Mouse (Mus musculus) left cerebral cortex, adult 2 months (tissue): ENCODE measurements around the gene B3galnt2. TPM values are rescaled to one million over a fixed set of nuclear protein-coding genes. Genes with fewer than 3 reads are reported as not detected.
A peak's percentile ranks its signal among the peaks of the same experiment; 100 is the strongest.
"Not testable (repeated sequence)": the region's sequence is repeated elsewhere in the genome, so short reads cannot be mapped to it uniquely, and the experiment has no call there.

ENCODE experiments used
- DNase-seq, 2 experiments: peaks; one replicate each; pipeline ENCODE4 v3.0.0; 2021 to 2022; ENCODE audit warnings: low spot score in 2 of 2, mixed read lengths in 1 of 2; ENCODE audit errors: extremely low spot score in 1 of 2
- H3K27ac ChIP-seq: fragments of 200-600 bp; 2 replicates; pipeline ENCODE4 v1.8.1; 2022
- H3K4me3 ChIP-seq: fragments of 200-600 bp; 2 replicates; pipeline ENCODE4 v1.8.1; 2022
- CTCF ChIP-seq: fragments of 200-600 bp; IDR thresholded peaks from 2 replicates; pipeline ENCODE4 v1.8.1; 2022; ENCODE audit warnings: antibody characterized with exemption, mild to moderate bottlenecking, moderate library complexity
- intact Hi-C: fragments of 180-260 bp; cut with DNase I; formaldehyde crosslinking; loops from one replicate; pipeline ENCODE4 v1.15.1; 2025
- total RNA-seq, 2 experiments: library from RNA; stranded (reverse); gene quantifications; 2 replicates each; pipeline ENCODE4 v1.2.3; 2021

The B3galnt2 gene
- total RNA-seq, 2 experiments from 2014 or later: 15.2 to 15.4 TPM

DNA sequence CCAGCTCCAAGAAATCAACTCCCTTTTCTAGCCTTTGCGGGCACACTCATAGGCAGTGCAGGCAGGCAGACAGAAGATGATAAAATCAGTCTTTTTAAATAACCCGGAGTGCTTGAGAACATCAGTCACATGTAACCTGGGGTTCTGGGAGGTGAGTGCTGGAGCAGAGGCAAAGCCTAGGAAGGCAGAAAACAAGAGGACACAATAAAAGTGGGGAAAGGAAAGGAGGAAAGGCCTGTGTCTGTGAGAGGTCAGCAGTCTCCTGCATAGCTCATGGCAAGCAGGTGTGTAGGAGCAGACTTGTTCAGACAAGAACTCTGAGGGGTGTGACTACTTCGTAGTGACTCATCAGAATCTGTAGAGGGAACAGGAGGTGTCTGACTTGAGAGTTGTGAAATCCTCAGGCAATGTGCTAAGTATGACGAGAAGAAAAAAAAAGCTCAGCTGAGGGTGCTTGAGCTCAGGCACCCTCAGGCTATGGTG, 14.4 kb downstream of the B3galnt2 start:
- no peak for TF ChIP-seq CTCF
- no peak overlapping the region for H3K27ac ChIP-seq
- peak; percentile 22 to 23 for DNase-seq
- intact Hi-C loops: no loop called here
- H3K4me3 ChIP-seq: no peak overlapping the region

DNA sequence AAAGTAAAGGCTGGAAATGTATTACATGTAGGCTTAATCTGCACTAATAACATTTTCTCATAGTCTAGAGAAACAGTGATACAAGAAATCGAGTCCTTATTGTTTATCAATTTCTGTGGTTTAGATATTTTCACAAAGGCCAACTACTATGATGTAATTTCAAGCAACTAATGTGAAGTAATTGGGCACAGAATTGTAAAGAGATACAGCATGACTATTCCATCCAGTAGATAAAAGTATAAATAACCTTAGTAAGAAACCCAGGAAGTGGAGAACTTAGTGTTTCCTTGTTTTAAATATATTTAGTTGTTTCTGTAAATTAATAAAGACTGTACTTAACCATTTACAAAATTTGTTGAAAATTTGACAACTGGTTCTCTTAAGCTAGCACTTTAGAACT, 15.5 kb downstream of the B3galnt2 start:
- no peak for TF ChIP-seq CTCF
- no peak overlapping the region for H3K27ac ChIP-seq
- intact Hi-C loops: no loop called here
- no peak for DNase-seq
- no peak overlapping the region for H3K4me3 ChIP-seq

DNA sequence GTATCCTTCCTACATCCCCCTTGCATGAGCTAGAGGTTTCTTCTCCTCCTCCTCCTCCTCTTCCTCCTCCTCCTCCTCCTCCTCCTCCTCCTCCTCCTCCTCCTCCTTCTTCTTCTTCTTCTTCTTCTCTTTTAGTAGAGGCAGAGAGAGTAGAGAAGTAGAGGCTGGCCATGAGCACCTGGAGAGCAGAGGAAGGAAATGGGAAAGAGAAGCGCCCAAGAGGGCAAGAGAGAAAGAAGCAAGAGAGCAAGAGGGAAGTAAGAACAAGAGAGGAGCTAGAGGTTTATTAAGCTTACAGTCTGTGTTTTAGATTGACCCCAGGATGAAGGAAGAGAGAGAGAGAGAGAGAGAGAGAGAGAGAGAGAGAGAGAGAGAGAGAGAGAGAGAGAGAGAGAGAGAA, 27.6 kb downstream of the B3galnt2 start:
- DNase-seq, H3K27ac ChIP-seq, H3K4me3 ChIP-seq, intact Hi-C loops: not testable (repeated sequence)

DNA sequence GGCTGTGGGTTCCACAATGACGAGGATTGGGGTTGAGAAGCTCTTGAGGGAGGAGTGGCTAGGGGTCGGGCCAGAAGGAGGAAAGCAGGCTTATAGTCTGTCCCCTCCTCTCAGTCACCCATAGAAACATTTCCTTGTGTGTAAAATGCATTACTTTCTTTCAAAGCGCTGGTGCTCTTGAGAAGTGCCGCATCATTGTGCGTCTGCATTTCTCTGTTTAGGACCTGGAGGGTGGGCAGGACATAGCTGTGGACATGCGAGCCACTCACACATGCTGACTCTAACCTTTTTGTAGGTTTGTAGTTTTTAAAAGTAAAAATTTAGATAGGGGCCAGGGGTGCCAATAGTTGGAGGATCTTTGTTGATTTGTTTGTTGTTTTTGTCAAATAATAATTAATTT, 29.3 kb downstream of the B3galnt2 start:
- H3K27ac ChIP-seq: no peak overlapping the region
- no peak overlapping the region for H3K4me3 ChIP-seq
- intact Hi-C loops: no loop called here
- no peak for DNase-seq
- no peak for TF ChIP-seq CTCF

DNA sequence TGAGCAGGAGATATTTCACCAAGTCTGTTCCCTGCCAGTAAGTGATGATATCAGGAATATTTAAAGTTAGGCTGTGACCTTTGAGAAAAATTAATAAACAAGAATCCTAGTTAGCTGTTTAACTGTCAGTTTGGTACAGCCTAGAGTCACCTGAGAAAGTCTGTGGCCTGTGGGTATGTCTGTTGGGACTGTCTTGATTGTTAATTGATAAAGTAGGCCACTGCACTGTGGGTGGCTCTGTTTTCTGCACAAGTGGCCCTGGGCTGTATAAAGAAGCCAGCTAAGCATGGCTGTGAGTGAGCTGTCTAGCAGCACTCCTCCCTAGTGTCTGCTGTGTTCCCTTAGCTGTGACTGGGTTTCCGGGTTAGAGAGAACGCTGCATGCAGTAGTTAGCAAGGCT, 34.9 kb downstream of the B3galnt2 start:
- no peak for TF ChIP-seq CTCF
- intact Hi-C loops: no loop called here
- H3K4me3 ChIP-seq: no peak overlapping the region
- no peak for DNase-seq
- no peak overlapping the region for H3K27ac ChIP-seq

DNA sequence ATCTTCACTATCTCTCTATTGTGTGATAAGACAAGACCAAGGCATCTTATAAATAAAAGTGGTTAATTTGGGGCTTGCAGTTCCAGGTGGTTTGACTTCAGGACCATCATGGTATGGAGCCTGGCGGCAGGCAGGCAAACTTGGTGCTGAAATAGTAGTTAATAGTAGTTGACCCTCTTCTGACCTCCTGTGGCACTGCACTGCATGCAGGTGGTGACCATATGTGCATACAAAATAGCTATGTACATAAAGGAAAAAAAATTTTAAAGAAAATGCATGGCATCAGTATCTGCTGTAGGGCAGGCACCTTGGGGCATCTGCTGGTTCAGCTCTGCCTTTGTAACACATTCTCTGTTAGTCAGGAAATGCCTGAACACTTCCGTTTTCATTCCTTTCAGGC, 36.1 kb downstream of the B3galnt2 start:
- intact Hi-C loops: loop anchor here (10.0 kb wide), 1 partner anchor 106 kb away; no protein-coding TSS in a partner anchor
- no peak for DNase-seq
- H3K4me3 ChIP-seq: no peak overlapping the region
- TF ChIP-seq CTCF: no peak
- H3K27ac ChIP-seq: no peak overlapping the region

DNA sequence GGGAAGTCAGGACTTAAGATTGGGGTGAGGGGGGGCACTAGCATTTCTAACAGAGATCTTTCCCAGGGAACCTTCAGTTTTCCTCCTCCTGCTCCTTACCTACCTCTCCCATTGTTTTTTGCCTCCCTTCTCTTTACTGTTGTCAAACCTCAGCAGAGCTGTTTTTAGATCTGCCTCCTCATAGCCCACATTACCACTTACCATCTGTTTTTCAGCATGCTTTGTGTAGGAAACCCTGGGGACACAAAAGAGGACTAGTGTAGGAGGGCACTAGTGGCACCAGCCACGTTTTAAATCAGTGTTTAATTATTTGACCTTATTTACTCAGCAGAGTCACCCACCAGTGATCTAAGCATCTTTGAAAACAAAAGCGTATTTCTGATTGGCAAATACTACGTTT, 38.8 kb downstream of the B3galnt2 start:
- no peak for DNase-seq
- Histone ChIP-seq H3K4me3 (no peak overlapping the region), H3K27ac (peak overlapping the region; percentile 62)
- no peak for TF ChIP-seq CTCF
- intact Hi-C loops: loop anchor here (1.0 to 10.0 kb wide), 2 partner anchors 39 to 108 kb away; partner anchors contain the start of gene B3galnt2

DNA sequence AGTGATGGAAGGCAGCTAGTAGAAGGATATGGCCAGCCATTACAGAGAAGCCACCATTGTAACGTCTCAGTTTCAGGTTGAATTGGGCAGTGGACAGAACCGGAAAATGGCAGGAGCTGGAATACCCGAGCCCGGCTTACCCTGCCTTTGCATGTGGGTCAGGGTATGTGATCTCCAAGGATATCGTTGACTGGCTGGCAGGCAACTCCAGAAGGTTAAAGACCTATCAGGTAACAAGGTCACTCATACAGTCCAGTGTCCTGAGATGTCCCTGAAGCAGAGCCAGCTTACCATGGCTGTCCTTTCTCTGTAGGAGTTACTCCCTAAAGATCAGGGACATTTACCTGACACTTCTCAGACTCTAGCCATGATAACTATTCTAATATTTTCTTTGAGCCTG, 40.8 kb downstream of the B3galnt2 start:
- H3K4me3 ChIP-seq: no peak overlapping the region
- intact Hi-C loops: loop anchor here (10.0 kb wide), 1 partner anchor 110 kb away; no protein-coding TSS in a partner anchor
- DNase-seq: no peak
- H3K27ac ChIP-seq: no peak overlapping the region
- no peak for TF ChIP-seq CTCF

DNA sequence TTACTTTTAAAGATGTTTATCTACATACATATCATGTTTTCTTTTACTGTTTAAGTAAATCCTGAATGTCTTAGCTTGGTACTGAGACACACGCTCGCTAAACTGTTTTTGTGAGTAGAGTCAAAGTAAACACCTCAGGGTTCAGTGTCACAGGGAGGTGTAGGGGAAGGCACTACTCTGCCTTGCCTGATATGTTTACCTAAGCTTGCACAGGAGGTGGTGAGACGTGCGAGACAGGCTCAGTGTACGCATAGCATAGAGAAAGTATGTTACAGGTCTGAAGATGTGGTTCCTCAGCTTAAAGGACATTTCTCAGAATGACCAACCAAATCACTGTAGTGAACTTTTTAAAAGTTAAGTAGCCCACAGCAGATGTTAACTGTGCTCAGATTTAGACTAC, 43.2 kb downstream of the B3galnt2 start:
- intact Hi-C loops: loop anchor here (10.0 kb wide), 1 partner anchor 113 kb away; no protein-coding TSS in a partner anchor
- TF ChIP-seq CTCF: no peak
- no peak for DNase-seq
- H3K4me3 ChIP-seq: no peak overlapping the region
- H3K27ac ChIP-seq: no peak overlapping the region

DNA sequence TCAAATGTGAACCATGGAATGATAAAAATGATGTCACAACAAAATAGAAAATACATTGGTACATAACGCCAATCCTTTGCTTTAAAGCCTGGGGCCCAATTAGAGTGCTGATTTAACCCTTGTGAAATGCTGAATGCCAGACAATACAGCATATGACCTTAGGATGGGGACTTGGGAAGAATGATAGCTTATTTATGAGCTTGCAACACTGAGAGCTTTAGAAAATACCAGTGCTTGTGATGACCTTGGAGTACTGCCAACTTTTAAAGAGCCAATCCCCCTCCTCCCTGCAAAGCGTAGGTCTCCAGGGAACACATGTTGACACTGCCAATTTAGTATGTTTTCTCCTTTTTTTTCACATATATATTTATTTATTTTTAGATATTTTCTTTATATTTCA, 48.4 kb downstream of the B3galnt2 start:
- H3K4me3 ChIP-seq: no peak overlapping the region
- no peak overlapping the region for H3K27ac ChIP-seq
- DNase-seq: no peak
- intact Hi-C loops: no loop called here
- TF ChIP-seq CTCF: no peak

DNA sequence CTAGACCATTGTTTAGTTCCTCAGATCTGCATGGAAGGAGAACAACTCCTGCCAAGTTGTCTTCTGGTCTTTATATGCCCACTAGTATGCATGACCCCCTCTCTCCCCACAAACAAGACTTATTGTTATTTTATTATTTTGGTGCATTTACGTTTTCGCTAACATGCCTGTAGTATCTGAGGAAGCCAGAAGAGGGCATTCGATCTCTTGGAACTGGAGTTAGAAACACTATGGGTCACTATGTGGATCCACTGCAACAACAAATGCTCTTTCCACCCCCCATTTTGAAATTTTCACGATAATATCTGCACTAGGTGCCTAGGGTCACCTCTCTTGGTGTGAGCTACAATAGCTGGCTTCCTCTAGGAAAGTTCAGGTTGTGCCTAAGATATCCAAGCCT, 49.8 kb downstream of the B3galnt2 start:
- Histone ChIP-seq H3K27ac (no peak overlapping the region), H3K4me3 (no peak overlapping the region)
- no peak for DNase-seq
- intact Hi-C loops: no loop called here
- peak; percentile 38 for TF ChIP-seq CTCF

DNA sequence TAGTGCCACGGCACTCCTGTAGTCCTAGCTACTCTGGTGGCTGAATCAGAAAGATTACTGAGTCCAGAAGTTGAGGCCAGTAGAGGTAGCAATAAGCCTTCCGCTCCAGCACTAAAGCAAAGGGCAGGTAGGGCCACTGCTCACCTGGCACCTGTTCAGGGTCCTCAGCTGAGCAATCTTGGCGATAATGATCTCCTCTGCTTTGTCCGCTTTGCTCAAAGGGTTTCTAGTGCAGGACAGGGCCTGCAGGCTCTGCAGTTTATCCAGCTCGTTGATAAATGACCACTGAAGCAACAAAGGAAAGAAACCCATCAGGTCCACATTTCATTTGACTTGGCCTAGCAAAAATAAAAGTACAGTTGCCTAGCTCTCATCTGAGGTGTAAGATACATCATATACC, 50.7 kb downstream of the B3galnt2 start:
- Histone ChIP-seq H3K4me3 (no peak overlapping the region), H3K27ac (no peak overlapping the region)
- no peak for DNase-seq
- intact Hi-C loops: no loop called here
- no peak for TF ChIP-seq CTCF

DNA sequence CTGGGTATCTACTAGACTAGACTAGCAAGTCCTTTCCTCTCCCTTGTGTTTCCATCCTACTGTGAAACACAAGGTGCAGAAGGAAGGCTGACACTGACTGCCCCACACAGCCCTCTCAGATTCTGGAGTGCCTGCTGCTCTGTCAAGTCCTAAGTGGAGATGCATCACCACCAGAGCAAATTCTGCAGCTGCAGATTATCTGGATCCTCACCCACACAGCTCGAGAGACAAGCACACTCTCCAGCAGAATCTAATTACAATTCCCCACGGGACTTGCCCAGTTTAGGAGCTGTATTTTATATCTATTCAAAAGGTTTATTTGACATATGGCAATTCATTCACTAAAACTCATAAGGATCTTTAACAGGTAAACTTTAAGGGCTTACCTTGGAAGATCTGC, 51.8 kb downstream of the B3galnt2 start:
- no peak for DNase-seq
- no peak for TF ChIP-seq CTCF
- Histone ChIP-seq H3K4me3 (no peak overlapping the region), H3K27ac (no peak overlapping the region)
- intact Hi-C loops: no loop called here
